In the genomic region with DNA sequence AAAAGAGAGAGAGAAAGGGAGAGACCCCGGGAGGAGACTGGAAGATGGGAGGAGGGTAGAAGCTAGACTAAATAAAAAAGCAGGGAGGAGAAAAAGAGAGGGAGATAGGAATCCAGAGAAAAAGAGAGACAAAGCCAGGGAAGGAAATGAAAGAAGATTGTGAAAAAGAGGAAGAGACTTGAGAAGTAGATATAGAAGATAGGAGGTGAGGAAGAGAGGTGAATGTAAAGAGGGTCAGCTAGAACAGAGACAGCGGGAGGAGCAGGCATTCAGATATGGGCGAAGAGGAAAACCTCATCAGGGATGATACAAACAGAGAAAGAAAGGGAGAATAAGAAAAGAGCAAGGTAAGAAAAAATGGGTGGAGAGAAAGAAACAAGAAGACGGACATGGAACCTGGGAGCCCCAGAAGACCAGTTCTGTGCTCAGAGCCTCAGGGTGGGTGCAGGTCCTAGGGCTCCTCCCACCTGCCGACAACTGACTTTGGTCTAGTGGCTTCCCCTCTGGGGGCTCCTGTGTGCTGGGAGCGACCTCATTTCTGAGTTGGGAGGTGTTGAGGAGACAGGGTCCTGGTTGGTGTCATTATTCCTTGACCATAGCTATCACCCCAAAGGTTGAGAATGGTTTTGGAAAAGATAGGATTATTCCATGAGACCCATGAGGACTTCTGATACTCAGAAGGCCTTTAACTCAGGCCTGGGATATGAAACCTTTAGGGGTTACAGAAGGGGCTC, we compare ENCODE assay signal across 9 mouse cellular contexts. TPM values are rescaled to one million over a fixed set of nuclear protein-coding genes. Genes with fewer than 3 reads are reported as not detected.
DNase-seq lines count a peak whose midpoint lies in the region; ATAC-seq and TF ChIP-seq lines count a peak whose summit lies in the region.
"Had no signal": no experiment of that assay in that cellular context is flagged by ENCODE, and none has a peak within 500 bp of the region (broad histone marks: within the 10 kb centered on the region; RNA-seq: fewer than 3 reads in every experiment).

No protein-coding gene starts in this region.

- H3K9me3 ChIP-seq in forebrain, embryonic 13.5 days (replicated peaks): no peaks in the 10 kb centered on the region
- no peaks in the 10 kb centered on the region for H3K9me3 ChIP-seq in limb, embryonic 15.5 days
- no peaks in the 10 kb centered on the region for H3K9me3 ChIP-seq in stomach, embryonic 16.5 days (replicated peaks; ENCODE audit: control insufficient read depth, low read length)

- peak overlapping the region; percentile 89; the same call in 1 of the 2 replicates for H3K4me3 ChIP-seq in kidney, adult 2 months (ENCODE audit: insufficient read depth, low read depth, low read length)
- H3K4me3 ChIP-seq in forebrain, embryonic 13.5 days: peak overlapping the region; percentile 85
- H3K4me3 ChIP-seq in limb, embryonic 15.5 days: peak overlapping the region; percentile 81
- peak overlapping the region; percentile 78 for H3K4me3 ChIP-seq in stomach, embryonic 16.5 days (replicated peaks; ENCODE audit: low read length)

- no peak for TF ChIP-seq CTCF in kidney, adult 2 months (conservative IDR thresholded peaks at IDR 0.05; ENCODE audit: insufficient read depth, insufficient read length, low read depth, low read length)

- no peak for ATAC-seq in forebrain, embryonic 13.5 days
- ATAC-seq in limb, embryonic 15.5 days (ENCODE audit: insufficient number of reproducible peaks, low FRiP score, low TSS enrichment, low read depth): no peak
- ATAC-seq in stomach, embryonic 16.5 days (ENCODE audit: insufficient read depth, low FRiP score): no peak
- ATAC-seq in megakaryocyte-erythroid progenitor cell, adult 5-6 weeks (replicated peaks; ENCODE audit: low FRiP score, low TSS enrichment, poor library complexity, severe bottlenecking): no peak
- ATAC-seq in megakaryocyte progenitor cell, adult 5-6 weeks (replicated peaks; ENCODE audit: poor library complexity): no peak

- no peaks in the 10 kb centered on the region for H3K27me3 ChIP-seq in kidney, adult 2 months (replicated peaks; ENCODE audit: control insufficient read depth, insufficient read depth, low read length)
- H3K27me3 ChIP-seq in forebrain, embryonic 13.5 days: no peaks in the 10 kb centered on the region
- no peaks in the 10 kb centered on the region for H3K27me3 ChIP-seq in limb, embryonic 15.5 days
- H3K27me3 ChIP-seq in stomach, embryonic 16.5 days (ENCODE audit: control insufficient read depth, insufficient read depth, low read length): no peaks in the 10 kb centered on the region

- no peak for DNase-seq in kidney, adult 2 months
- no peak for DNase-seq in kidney, adult 18-20 months
- DNase-seq in R1 (ENCODE audit: low read depth, low spot score): peak; percentile 32

- peak overlapping the region; percentile 92 for H3K4me2 ChIP-seq in forebrain, embryonic 13.5 days
- peak overlapping the region; percentile 71 for H3K4me2 ChIP-seq in limb, embryonic 15.5 days
- peak overlapping the region; percentile 81 for H3K4me2 ChIP-seq in stomach, embryonic 16.5 days (ENCODE audit: low read depth, low read length)

- TF ChIP-seq POLR2A in kidney, adult 2 months (IDR thresholded peaks at IDR 0.05; ENCODE audit: low read depth, low read length): no peak

- H3K27ac ChIP-seq in kidney, adult 2 months (ENCODE audit: insufficient read depth, low read depth, low read length): peak overlapping the region; percentile 26
- peak overlapping the region; percentile 100 for H3K27ac ChIP-seq in forebrain, embryonic 13.5 days
- peak overlapping the region; percentile 99 for H3K27ac ChIP-seq in limb, embryonic 15.5 days
- H3K27ac ChIP-seq in stomach, embryonic 16.5 days (ENCODE audit: low read length): peak overlapping the region; percentile 100

- 22% methylated on average over 6 of the region's 6 CpGs for WGBS in kidney, adult 2 months
- 0% methylated on average over 6 of the region's 6 CpGs for WGBS in forebrain, embryonic 13.5 days
- 2% methylated on average over 6 of the region's 6 CpGs for WGBS in limb, embryonic 15.5 days
- 3% methylated on average over 6 of the region's 6 CpGs for WGBS in stomach, embryonic 16.5 days

- no peaks in the 10 kb centered on the region for H3K36me3 ChIP-seq in kidney, adult 2 months (ENCODE audit: control insufficient read depth, insufficient read depth, low read length)
- H3K36me3 ChIP-seq in forebrain, embryonic 13.5 days (ENCODE audit: poor library complexity, severe bottlenecking): peaks cover 36% of the 10 kb centered on the region
- H3K36me3 ChIP-seq in limb, embryonic 15.5 days: peaks cover 30% of the 10 kb centered on the region
- H3K36me3 ChIP-seq in stomach, embryonic 16.5 days (ENCODE audit: control insufficient read depth, insufficient read depth, low read length): 0 out of 2 replicates have a peak, but pooled peaks cover 4% of the 10 kb centered on the region

- H3K4me1 ChIP-seq in kidney, adult 2 months (ENCODE audit: control insufficient read depth, insufficient read depth, low read length): 0 out of 2 replicates have a peak, but pooled peaks cover 6% of the 10 kb centered on the region
- peaks cover 53% of the 10 kb centered on the region for H3K4me1 ChIP-seq in forebrain, embryonic 13.5 days
- peaks cover 43% of the 10 kb centered on the region for H3K4me1 ChIP-seq in limb, embryonic 15.5 days
- H3K4me1 ChIP-seq in stomach, embryonic 16.5 days (ENCODE audit: control insufficient read depth, insufficient read depth, low read length): peaks cover 30% of the 10 kb centered on the region

- peak overlapping the region; percentile 98 for H3K9ac ChIP-seq in forebrain, embryonic 13.5 days
- peak overlapping the region; percentile 72 for H3K9ac ChIP-seq in limb, embryonic 15.5 days
- peak overlapping the region; percentile 88 for H3K9ac ChIP-seq in stomach, embryonic 16.5 days (ENCODE audit: low read length)

RNA-seq across cellular contexts. Expression of a gene that starts 2.3 kb away (rescaled TPM):
- 43.9 and 49.0 TPM in 2 replicates for polyA plus RNA-seq in kidney, adult 2 months (2012; rRNA removed)
- 34.7 and 36.9 TPM in 2 replicates for polyA plus RNA-seq in forebrain, embryonic 13.5 days (2015; fragmentation: Nextera tagmentation; extraction: Ambion mirVana)
- polyA plus RNA-seq in limb, embryonic 15.5 days (2015; fragmentation: Nextera tagmentation; extraction: Ambion mirVana): 25.3 and 36.6 TPM in 2 replicates
- 27.5 and 29.8 TPM in 2 replicates for polyA plus RNA-seq in stomach, embryonic 16.5 days (2015; fragmentation: Nextera tagmentation; extraction: Ambion mirVana)
- 2.9 and 4.6 TPM in 2 replicates for total RNA-seq in megakaryocyte-erythroid progenitor cell, adult 5-6 weeks (2014; fragmentation: Nextera tagmentation)
- 0.69 TPM in 1 of 2 replicates, not detected in the other for total RNA-seq in megakaryocyte-erythroid progenitor cell, adult 5-6 weeks (2017)
- total RNA-seq in megakaryocyte progenitor cell, adult 5-6 weeks (2015): 1.1 and 3.4 TPM in 2 replicates
- 1.0 and 1.5 TPM in 2 replicates for total RNA-seq in megakaryocyte progenitor cell, adult 5-6 weeks (2017)

RNA-seq across cellular contexts. Expression of a gene that starts 25.8 kb away (rescaled TPM):
- polyA plus RNA-seq in kidney, adult 2 months (2012; rRNA removed): 0.08 and 0.10 TPM in 2 replicates
- 0.65 and 0.77 TPM in 2 replicates for polyA plus RNA-seq in forebrain, embryonic 13.5 days (2015; fragmentation: Nextera tagmentation; extraction: Ambion mirVana)
- polyA plus RNA-seq in limb, embryonic 15.5 days (2015; fragmentation: Nextera tagmentation; extraction: Ambion mirVana): 1.6 and 2.0 TPM in 2 replicates
- polyA plus RNA-seq in stomach, embryonic 16.5 days (2015; fragmentation: Nextera tagmentation; extraction: Ambion mirVana): 0.88 and 0.94 TPM in 2 replicates
- not detected in 2 replicates for total RNA-seq in megakaryocyte-erythroid progenitor cell, adult 5-6 weeks (2014; fragmentation: Nextera tagmentation)
- not detected in 2 replicates for total RNA-seq in megakaryocyte-erythroid progenitor cell, adult 5-6 weeks (2017)
- not detected in 2 replicates for total RNA-seq in megakaryocyte progenitor cell, adult 5-6 weeks (2015)
- total RNA-seq in megakaryocyte progenitor cell, adult 5-6 weeks (2017): not detected in 2 replicates

RNA-seq across cellular contexts. Expression of a gene that starts 54.5 kb away (rescaled TPM):
- 0.07 TPM in 1 of 2 replicates, not detected in the other for polyA plus RNA-seq in kidney, adult 2 months (2012; rRNA removed)
- not detected in 2 replicates for polyA plus RNA-seq in forebrain, embryonic 13.5 days (2015; fragmentation: Nextera tagmentation; extraction: Ambion mirVana)
- 0.33 and 0.91 TPM in 2 replicates for polyA plus RNA-seq in limb, embryonic 15.5 days (2015; fragmentation: Nextera tagmentation; extraction: Ambion mirVana)
- polyA plus RNA-seq in stomach, embryonic 16.5 days (2015; fragmentation: Nextera tagmentation; extraction: Ambion mirVana): 2.0 and 2.8 TPM in 2 replicates
- total RNA-seq in megakaryocyte-erythroid progenitor cell, adult 5-6 weeks (2014; fragmentation: Nextera tagmentation): not detected in 2 replicates
- total RNA-seq in megakaryocyte-erythroid progenitor cell, adult 5-6 weeks (2017): not detected in 2 replicates
- total RNA-seq in megakaryocyte progenitor cell, adult 5-6 weeks (2015): 1.8 and 2.3 TPM in 2 replicates
- total RNA-seq in megakaryocyte progenitor cell, adult 5-6 weeks (2017): 1.4 and 1.5 TPM in 2 replicates
- total RNA-seq: left cerebral cortex, postnatal 10 days had no signal

RNA-seq across cellular contexts. Expression of a gene that starts 58.4 kb away (rescaled TPM):
- polyA plus RNA-seq in kidney, adult 2 months (2012; rRNA removed): 0.14 and 0.16 TPM in 2 replicates
- polyA plus RNA-seq in forebrain, embryonic 13.5 days (2015; fragmentation: Nextera tagmentation; extraction: Ambion mirVana): not detected in 2 replicates
- 0.38 and 0.52 TPM in 2 replicates for polyA plus RNA-seq in limb, embryonic 15.5 days (2015; fragmentation: Nextera tagmentation; extraction: Ambion mirVana)
- 1.1 and 2.2 TPM in 2 replicates for polyA plus RNA-seq in stomach, embryonic 16.5 days (2015; fragmentation: Nextera tagmentation; extraction: Ambion mirVana)
- not detected in 2 replicates for total RNA-seq in megakaryocyte-erythroid progenitor cell, adult 5-6 weeks (2014; fragmentation: Nextera tagmentation)
- total RNA-seq in megakaryocyte-erythroid progenitor cell, adult 5-6 weeks (2017): 0.56 and 1.4 TPM in 2 replicates
- 12.1 and 17.4 TPM in 2 replicates for total RNA-seq in megakaryocyte progenitor cell, adult 5-6 weeks (2015)
- total RNA-seq in megakaryocyte progenitor cell, adult 5-6 weeks (2017): 3.3 and 4.9 TPM in 2 replicates
- total RNA-seq: left cerebral cortex, postnatal 10 days had no signal

RNA-seq across cellular contexts. Expression of a gene that starts 58.4 kb away (rescaled TPM):
- not detected in 2 replicates for polyA plus RNA-seq in kidney, adult 2 months (2012; rRNA removed)
- polyA plus RNA-seq in forebrain, embryonic 13.5 days (2015; fragmentation: Nextera tagmentation; extraction: Ambion mirVana): not detected in 2 replicates
- polyA plus RNA-seq in limb, embryonic 15.5 days (2015; fragmentation: Nextera tagmentation; extraction: Ambion mirVana): not detected in 2 replicates
- polyA plus RNA-seq in stomach, embryonic 16.5 days (2015; fragmentation: Nextera tagmentation; extraction: Ambion mirVana): not detected in 2 replicates
- not detected in 2 replicates for total RNA-seq in megakaryocyte-erythroid progenitor cell, adult 5-6 weeks (2014; fragmentation: Nextera tagmentation)
- total RNA-seq in megakaryocyte-erythroid progenitor cell, adult 5-6 weeks (2017): not detected in 2 replicates
- not detected in 2 replicates for total RNA-seq in megakaryocyte progenitor cell, adult 5-6 weeks (2015)
- not detected in 2 replicates for total RNA-seq in megakaryocyte progenitor cell, adult 5-6 weeks (2017)
- total RNA-seq: left cerebral cortex, postnatal 10 days had no signal

Comparison
In these comparisons a context has a peak if more than half of its experiments do, and no peak if none do; other contexts are left out.
1. H3K27ac ChIP-seq: peak in every context shown above with its lines; median percentile 100 in forebrain, embryonic 13.5 days; 100 in stomach, embryonic 16.5 days; 99 in limb, embryonic 15.5 days; 26 in kidney, adult 2 months.